Mouse (Mus musculus) midbrain, embryonic 14.5 days (tissue): ENCODE results near the gene Smpdl3a. TPM values are rescaled to one million over a fixed set of nuclear protein-coding genes. Genes with fewer than 3 reads are reported as not detected.
A peak's percentile ranks its signal among the peaks of the same experiment; 100 is the strongest.

Experiments used
- ATAC-seq: fragments of 200-750 bp; cut with Nextera tagmentation; 2 replicates; pipeline ENCODE4 v1.8.0; 2017; ENCODE audit warnings: moderate number of reproducible peaks, moderate library complexity; ENCODE audit not compliant: low FRiP score, low TSS enrichment
- DNase-seq: peaks from one replicate; pipeline ENCODE4 v3.0.0-alpha.2; 2015
- H3K27ac ChIP-seq: fragments of 300-500 bp; sonication (generic); replicated peaks from 2 replicates; pipeline ENCODE4 v1.5.1; 2014; ENCODE audit warnings: mild to moderate bottlenecking, low read depth, low read length, moderate library complexity
- H3K27me3 ChIP-seq: fragments of 300-500 bp; sonication (generic); 2 replicates; pipeline ENCODE4 v1.6.1; 2014; ENCODE audit warnings: low read length, control low read depth, mixed read lengths; ENCODE audit not compliant: control insufficient read depth, insufficient read depth
- H3K36me3 ChIP-seq: fragments of 300-500 bp; sonication (generic); 2 replicates; pipeline ENCODE4 v1.6.1; 2014; ENCODE audit warnings: low read length, control low read depth; ENCODE audit not compliant: control insufficient read depth, insufficient read depth
- H3K4me1 ChIP-seq: fragments of 300-500 bp; sonication (generic); 2 replicates; pipeline ENCODE4 v1.6.1; 2014; ENCODE audit warnings: mild to moderate bottlenecking, antibody characterized with exemption, low read length, control low read depth; ENCODE audit not compliant: control insufficient read depth, insufficient read depth
- H3K4me2 ChIP-seq: fragments of 300-500 bp; sonication (generic); 2 replicates; pipeline ENCODE4 v1.6.1; 2014; ENCODE audit warnings: mild to moderate bottlenecking, low read length, moderate library complexity
- H3K4me3 ChIP-seq: fragments of 300-500 bp; sonication (generic); replicated peaks from 2 replicates; pipeline ENCODE4 v1.5.1; 2014; ENCODE audit warnings: low read depth, low read length
- H3K9ac ChIP-seq: fragments of 300-500 bp; sonication (generic); replicated peaks from 2 replicates; pipeline ENCODE4 v1.6.1; 2014; ENCODE audit warnings: mild to moderate bottlenecking, low read length, moderate library complexity
- H3K9me3 ChIP-seq: fragments of 300-500 bp; sonication (generic); 2 replicates; pipeline ENCODE4 v1.6.1; 2016; ENCODE audit warnings: low read length, control low read depth, mixed read lengths; ENCODE audit not compliant: control insufficient read depth
- WGBS: fragments of 180-500 bp; shearing (Covaris S2); extraction: QIAGEN DNeasy Blood & Tissue Kit; methylation state at CpG from one replicate; pipeline ENCODE4 v1.1.7; 2014; 5-methylcytosine and 5-hydroxymethylcytosine counted together
- polyA plus RNA-seq: library from polyadenylated mRNA; unstranded; fragments of >200 nt; fragmentation: Nextera tagmentation; extraction: Ambion mirVana; gene quantifications from 2 replicates; pipeline ENCODE4 v1.2.1, GENCODE M21; 2014

Smpdl3a gene
- polyA plus RNA-seq = 16.6 and 18.7 TPM in 2 replicates

GRCm38 (mm10) chr10:57794018-57794417, at the start of gene Smpdl3a:
TSS of gene Smpdl3a (plus strand) at chr10:57794335.
- ATAC-seq (no peak), DNase-seq (no peak)
- Histone ChIP-seq H3K9ac (peak within 1 kb of the TSS; percentile 70), H3K4me2 (peak within 1 kb of the TSS; percentile 97), H3K4me1 (0 out of 2 replicates have a peak, but pooled peaks cover 11% of the 10 kb centered on the region), H3K4me3 (peak within 1 kb of the TSS; percentile 55), H3K9me3 (peaks cover 5% of the 10 kb centered on the region), H3K27me3 (no peaks in the 10 kb centered on the region), H3K27ac (peak within 1 kb of the TSS; percentile 55), H3K36me3 (no peaks in the 10 kb centered on the region)
- 83% methylated on average over 7 of the region's 7 CpGs for WGBS

GRCm38 (mm10) chr10:57745452-57745851, 48.7 kb upstream of the Smpdl3a start:
- no peaks in the 10 kb centered on the region for H3K4me1 ChIP-seq
- H3K27me3 ChIP-seq = no peaks in the 10 kb centered on the region; the same call in 1 of the 2 replicates
- no peak overlapping the region for H3K4me2 ChIP-seq
- no peak for ATAC-seq
- no peak overlapping the region for H3K4me3 ChIP-seq
- DNase-seq = no peak
- no peaks in the 10 kb centered on the region for H3K36me3 ChIP-seq
- no peak overlapping the region for H3K9ac ChIP-seq
- H3K9me3 ChIP-seq = no peaks in the 10 kb centered on the region
- H3K27ac ChIP-seq = no peak overlapping the region

GRCm38 (mm10) chr10:57747127-57747526, 47.0 kb upstream of the Smpdl3a start:
- no peak overlapping the region for H3K27ac ChIP-seq
- no peak overlapping the region for H3K4me3 ChIP-seq
- no peaks in the 10 kb centered on the region for H3K36me3 ChIP-seq
- no peak overlapping the region for H3K9ac ChIP-seq
- no peaks in the 10 kb centered on the region for H3K4me1 ChIP-seq
- no peaks in the 10 kb centered on the region for H3K9me3 ChIP-seq
- H3K27me3 ChIP-seq = no peaks in the 10 kb centered on the region; the same call in 1 of the 2 replicates
- no peak for DNase-seq
- no peak overlapping the region for H3K4me2 ChIP-seq
- ATAC-seq = no peak

DNA sequence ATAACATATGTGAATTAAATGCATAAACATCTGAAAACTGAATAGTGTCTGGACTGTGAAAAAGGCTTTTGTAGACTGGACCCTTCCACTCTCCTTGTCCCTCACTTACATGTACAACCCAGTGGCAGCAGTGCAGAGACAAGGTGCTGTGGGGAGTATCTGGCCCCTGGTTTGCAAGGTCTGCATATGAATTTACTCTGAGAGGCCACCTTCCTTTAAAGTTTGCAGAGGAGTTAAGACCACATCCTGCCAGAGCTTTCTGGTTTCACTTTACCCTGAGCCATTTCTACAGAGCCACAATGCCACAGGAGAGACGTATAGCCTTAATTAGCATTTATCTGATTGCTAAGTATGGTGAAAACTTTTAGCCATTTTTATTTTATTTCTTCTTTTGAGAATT, 40.8 kb upstream of the Smpdl3a start:
- no peak overlapping the region for H3K9ac ChIP-seq
- 97% methylated on average over 1 of the region's 1 CpGs for WGBS

DNA sequence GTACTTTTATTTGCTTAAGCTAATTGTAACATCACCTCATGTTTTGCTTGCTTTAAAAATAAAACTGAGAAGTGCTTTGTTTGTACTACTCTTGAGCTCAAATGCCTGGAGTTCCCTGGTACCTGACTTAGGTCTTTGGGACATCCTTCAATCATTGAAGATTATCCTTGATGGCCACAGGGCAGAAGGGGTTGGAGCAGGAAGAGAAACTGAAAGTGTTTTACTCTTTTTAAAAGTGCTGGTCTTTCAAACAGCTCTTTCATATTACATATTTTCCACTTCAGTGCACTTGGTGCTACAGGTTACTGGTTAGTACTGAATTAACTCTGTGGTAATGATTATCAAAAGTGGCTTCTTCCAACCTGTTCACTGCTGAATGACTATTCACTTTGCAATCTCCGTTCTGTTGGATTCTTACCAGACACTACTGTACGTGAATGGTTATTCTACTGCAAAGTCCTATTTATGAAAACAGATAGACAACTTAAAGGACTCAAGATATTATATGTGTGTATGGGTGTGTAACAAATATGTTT, 38.9 kb upstream of the Smpdl3a start:
- WGBS = 92% methylated on average over 2 of the region's 2 CpGs

More for the DNA sequence above, 40.8 kb upstream of the Smpdl3a start:
- DNase-seq (no peak), ATAC-seq (no peak)
- no peak overlapping the region for H3K4me3 ChIP-seq
- H3K27ac ChIP-seq = no peak overlapping the region
- H3K9me3 ChIP-seq = no peaks in the 10 kb centered on the region
- no peak overlapping the region for H3K4me2 ChIP-seq
- H3K4me1 ChIP-seq = no peaks in the 10 kb centered on the region
- H3K36me3 ChIP-seq = no peaks in the 10 kb centered on the region
- H3K27me3 ChIP-seq = no peaks in the 10 kb centered on the region

GRCm38 (mm10) chr10:57758999-57759398, 35.1 kb upstream of the Smpdl3a start:
- DNase-seq = no peak
- Histone ChIP-seq H3K9ac (no peak overlapping the region), H3K27ac (no peak overlapping the region), H3K9me3 (no peaks in the 10 kb centered on the region), H3K4me1 (no peaks in the 10 kb centered on the region), H3K4me2 (no peak overlapping the region), H3K27me3 (no peaks in the 10 kb centered on the region), H3K4me3 (no peak overlapping the region), H3K36me3 (no peaks in the 10 kb centered on the region)
- ATAC-seq = no peak
- 92% methylated on average over 2 of the region's 2 CpGs for WGBS

More for the DNA sequence above, 38.9 kb upstream of the Smpdl3a start:
- H3K9ac ChIP-seq = no peak overlapping the region
- DNase-seq (no peak), ATAC-seq (no peak)
- no peaks in the 10 kb centered on the region for H3K4me1 ChIP-seq
- no peak overlapping the region for H3K4me3 ChIP-seq
- no peaks in the 10 kb centered on the region for H3K27me3 ChIP-seq
- no peaks in the 10 kb centered on the region for H3K36me3 ChIP-seq
- H3K4me2 ChIP-seq = no peak overlapping the region
- H3K9me3 ChIP-seq = no peaks in the 10 kb centered on the region
- no peak overlapping the region for H3K27ac ChIP-seq

- Histone ChIP-seq H3K9me3 (no peaks in the 10 kb centered on the region), H3K27me3 (no peaks in the 10 kb centered on the region), H3K36me3 (no peaks in the 10 kb centered on the region), H3K27ac (no peak overlapping the region), H3K4me1 (no peaks in the 10 kb centered on the region), H3K4me3 (no peak overlapping the region), H3K9ac (no peak overlapping the region), H3K4me2 (no peak overlapping the region)
- DNase-seq = no peak
- ATAC-seq = no peak
- 75% methylated on average over 3 of the region's 3 CpGs for WGBS
Measured at GRCm38 (mm10) chr10:57760694-57761093, 33.4 kb upstream of the Smpdl3a start.

GRCm38 (mm10) chr10:57763044-57763443, 31.1 kb upstream of the Smpdl3a start:
- H3K27me3 ChIP-seq = no peaks in the 10 kb centered on the region
- WGBS = 38% methylated on average over 1 of the region's 1 CpGs
- no peaks in the 10 kb centered on the region for H3K4me1 ChIP-seq
- no peak overlapping the region for H3K27ac ChIP-seq
- H3K9ac ChIP-seq = no peak overlapping the region
- no peaks in the 10 kb centered on the region for H3K36me3 ChIP-seq
- DNase-seq = no peak
- no peak overlapping the region for H3K4me2 ChIP-seq
- no peak for ATAC-seq
- H3K9me3 ChIP-seq = no peaks in the 10 kb centered on the region
- H3K4me3 ChIP-seq = no peak overlapping the region
